Comparison of ENCODE assay signal across 23 mouse cellular contexts in the genomic region with DNA sequence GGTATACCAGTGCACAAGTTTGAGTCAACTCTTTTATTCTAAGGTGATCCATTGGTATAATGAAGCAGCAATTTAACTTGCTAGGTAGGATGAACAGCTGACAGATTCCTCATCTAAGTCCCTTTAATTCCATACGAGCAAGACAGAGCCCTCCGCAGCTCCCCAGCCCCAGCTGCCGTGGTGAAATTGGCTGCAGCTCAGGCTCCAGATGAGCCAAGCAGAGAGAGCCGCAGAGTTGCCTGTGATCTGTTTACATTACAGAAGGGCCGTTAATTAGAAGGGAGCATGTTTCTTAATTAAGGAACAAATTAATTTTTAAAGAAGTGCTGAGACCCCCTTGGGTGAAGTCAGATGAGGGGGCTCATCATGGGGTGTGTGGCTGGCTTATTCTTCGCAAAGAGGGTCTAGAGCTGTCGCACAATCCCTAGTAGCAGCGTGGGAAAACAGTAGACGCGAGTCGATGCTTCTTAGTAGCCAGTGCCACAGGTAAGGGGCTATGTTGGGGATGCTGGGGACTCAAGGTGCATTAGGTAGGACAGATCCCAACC.
DNase-seq lines count a peak whose midpoint lies in the region; ATAC-seq and TF ChIP-seq lines count a peak whose summit lies in the region.
"Had no signal": no experiment of that assay in that cellular context is flagged by ENCODE, and none has a peak within 500 bp of the region (broad histone marks: within the 10 kb centered on the region; RNA-seq: fewer than 3 reads in every experiment).

No protein-coding gene starts in this region.

- WGBS in forebrain, embryonic 12.5 days, result 76% methylated on average over 11 of the region's 11 CpGs
- 81% methylated on average over 11 of the region's 11 CpGs for WGBS in forebrain, embryonic 11.5 days
- WGBS in hindbrain, embryonic 16.5 days, result 48% methylated on average over 11 of the region's 11 CpGs
- WGBS in hindbrain, embryonic 11.5 days, result 87% methylated on average over 11 of the region's 11 CpGs
- WGBS in midbrain, postnatal 0 days, result 72% methylated on average over 11 of the region's 11 CpGs
- 64% methylated on average over 11 of the region's 11 CpGs for WGBS in midbrain, embryonic 15.5 days
- 50% methylated on average over 11 of the region's 11 CpGs for WGBS in neural tube, embryonic 15.5 days

- peak; percentile 33; the same call in 1 of the 2 replicates for ATAC-seq in forebrain, embryonic 12.5 days (ENCODE audit: low FRiP score)
- ATAC-seq in forebrain, embryonic 11.5 days (replicated peaks; ENCODE audit: low FRiP score), result no peak
- peak; percentile 74 for ATAC-seq in hindbrain, embryonic 16.5 days
- ATAC-seq in hindbrain, embryonic 11.5 days (ENCODE audit: low FRiP score), result no peak
- no peak for ATAC-seq in midbrain, postnatal 0 days (ENCODE audit: low FRiP score)
- no peak for ATAC-seq in midbrain, embryonic 15.5 days (replicated peaks)
- no peak; the same call in 1 of the 2 replicates for ATAC-seq in neural tube, embryonic 15.5 days (ENCODE audit: low FRiP score)
- ATAC-seq: liver, postnatal 0 days had no signal

- no peaks in the 10 kb centered on the region for H3K4me1 ChIP-seq in forebrain, embryonic 12.5 days
- no peaks in the 10 kb centered on the region for H3K4me1 ChIP-seq in forebrain, embryonic 11.5 days (replicated peaks; ENCODE audit: control insufficient read depth, insufficient read depth, low read length)
- no peaks in the 10 kb centered on the region; the same call in 1 of the 2 replicates for H3K4me1 ChIP-seq in hindbrain, embryonic 16.5 days (ENCODE audit: control insufficient read depth, insufficient read depth, low read depth, low read length)
- H3K4me1 ChIP-seq in hindbrain, embryonic 11.5 days (replicated peaks; ENCODE audit: control insufficient read depth, insufficient read depth, low read length), result no peaks in the 10 kb centered on the region
- no peaks in the 10 kb centered on the region for H3K4me1 ChIP-seq in midbrain, postnatal 0 days (ENCODE audit: insufficient read depth, low read length)
- no peaks in the 10 kb centered on the region for H3K4me1 ChIP-seq in midbrain, embryonic 15.5 days
- peaks cover 9% of the 10 kb centered on the region for H3K4me1 ChIP-seq in neural tube, embryonic 15.5 days
- H3K4me1 ChIP-seq: embryonic facial prominence, embryonic 15.5 days; heart, embryonic 10.5 days; limb, embryonic 12.5 days had no signal

- DNase-seq in forebrain, embryonic 11.5 days (ENCODE audit: low spot score), result no peak
- DNase-seq in hindbrain, embryonic 11.5 days (ENCODE audit: low spot score), result no peak
- DNase-seq in midbrain, postnatal 0 days (ENCODE audit: low spot score), result peak; percentile 58
- DNase-seq: adrenal gland, postnatal 14 days; cerebellum, adult 8-10 months; gastrocnemius, postnatal 10 days; heart, postnatal 4 days; kidney, adult 2 months; liver, postnatal 0 days; lung, postnatal 10 days; retina, postnatal 1 day; thymus, adult 2 months; thymus, postnatal 4 days had no signal

- H3K4me3 ChIP-seq in forebrain, embryonic 12.5 days (replicated peaks), result no peak overlapping the region
- no peak overlapping the region for H3K4me3 ChIP-seq in forebrain, embryonic 11.5 days (ENCODE audit: low read depth, low read length)
- no peak overlapping the region for H3K4me3 ChIP-seq in hindbrain, embryonic 16.5 days (ENCODE audit: low read length)
- no peak overlapping the region for H3K4me3 ChIP-seq in hindbrain, embryonic 11.5 days (ENCODE audit: low read depth, low read length)
- no peak overlapping the region for H3K4me3 ChIP-seq in midbrain, postnatal 0 days (ENCODE audit: low read depth, low read length)
- no peak overlapping the region for H3K4me3 ChIP-seq in midbrain, embryonic 15.5 days
- no peak overlapping the region for H3K4me3 ChIP-seq in neural tube, embryonic 15.5 days (replicated peaks)
- H3K4me3 ChIP-seq: embryonic facial prominence, embryonic 15.5 days; heart, embryonic 10.5 days; limb, embryonic 12.5 days had no signal

- H3K9me3 ChIP-seq in forebrain, embryonic 12.5 days, result no peaks in the 10 kb centered on the region
- H3K9me3 ChIP-seq in forebrain, embryonic 11.5 days (ENCODE audit: control insufficient read depth, low read length), result no peaks in the 10 kb centered on the region
- H3K9me3 ChIP-seq in hindbrain, embryonic 16.5 days (ENCODE audit: control insufficient read depth, low read length), result peaks cover 2% of the 10 kb centered on the region; the same call in 1 of the 2 replicates
- H3K9me3 ChIP-seq in hindbrain, embryonic 11.5 days (ENCODE audit: control insufficient read depth, low read length), result no peaks in the 10 kb centered on the region
- no peaks in the 10 kb centered on the region for H3K9me3 ChIP-seq in midbrain, postnatal 0 days (ENCODE audit: low read length)
- no peaks in the 10 kb centered on the region for H3K9me3 ChIP-seq in midbrain, embryonic 15.5 days
- no peaks in the 10 kb centered on the region for H3K9me3 ChIP-seq in neural tube, embryonic 15.5 days (replicated peaks)
- H3K9me3 ChIP-seq: embryonic facial prominence, embryonic 15.5 days; heart, embryonic 10.5 days; limb, embryonic 12.5 days had no signal

- TF ChIP-seq CTCF in midbrain, postnatal 0 days (IDR thresholded peaks at IDR 0.05), result no peak

- H3K9ac ChIP-seq in forebrain, embryonic 12.5 days, result no peak overlapping the region
- no peak overlapping the region for H3K9ac ChIP-seq in forebrain, embryonic 11.5 days (ENCODE audit: low read length)
- no peak overlapping the region for H3K9ac ChIP-seq in hindbrain, embryonic 16.5 days (ENCODE audit: low read depth, low read length)
- H3K9ac ChIP-seq in hindbrain, embryonic 11.5 days (ENCODE audit: low read depth, low read length), result no peak overlapping the region
- no peak overlapping the region for H3K9ac ChIP-seq in midbrain, postnatal 0 days (replicated peaks; ENCODE audit: low read length, poor library complexity, severe bottlenecking)
- H3K9ac ChIP-seq in midbrain, embryonic 15.5 days, result no peak overlapping the region
- no peak overlapping the region for H3K9ac ChIP-seq in neural tube, embryonic 15.5 days (replicated peaks)
- H3K9ac ChIP-seq: embryonic facial prominence, embryonic 15.5 days; limb, embryonic 12.5 days; liver, postnatal 0 days had no signal

- no peaks in the 10 kb centered on the region for H3K27me3 ChIP-seq in forebrain, embryonic 12.5 days
- H3K27me3 ChIP-seq in forebrain, embryonic 11.5 days (ENCODE audit: control insufficient read depth, insufficient read depth, low read length), result no peaks in the 10 kb centered on the region
- no peaks in the 10 kb centered on the region for H3K27me3 ChIP-seq in hindbrain, embryonic 16.5 days (replicated peaks; ENCODE audit: control insufficient read depth, insufficient read depth, low read length)
- no peaks in the 10 kb centered on the region for H3K27me3 ChIP-seq in hindbrain, embryonic 11.5 days (ENCODE audit: control insufficient read depth, insufficient read depth, low read length)
- H3K27me3 ChIP-seq in midbrain, postnatal 0 days (ENCODE audit: insufficient read depth, low read length), result no peaks in the 10 kb centered on the region
- no peaks in the 10 kb centered on the region for H3K27me3 ChIP-seq in midbrain, embryonic 15.5 days (replicated peaks)
- no peaks in the 10 kb centered on the region for H3K27me3 ChIP-seq in neural tube, embryonic 15.5 days (replicated peaks)
- H3K27me3 ChIP-seq: embryonic facial prominence, embryonic 15.5 days; limb, embryonic 12.5 days had no signal

- H3K4me2 ChIP-seq in forebrain, embryonic 12.5 days, result no peak overlapping the region
- H3K4me2 ChIP-seq in forebrain, embryonic 11.5 days (ENCODE audit: low read depth, low read length, severe bottlenecking), result no peak overlapping the region
- H3K4me2 ChIP-seq in hindbrain, embryonic 16.5 days (ENCODE audit: low read length), result peak overlapping the region; percentile 6; the same call in 1 of the 2 replicates
- H3K4me2 ChIP-seq in hindbrain, embryonic 11.5 days (replicated peaks; ENCODE audit: low read depth, low read length), result no peak overlapping the region
- no peak overlapping the region for H3K4me2 ChIP-seq in midbrain, postnatal 0 days (ENCODE audit: low read depth, low read length, poor library complexity, severe bottlenecking)
- H3K4me2 ChIP-seq in midbrain, embryonic 15.5 days, result no peak overlapping the region
- H3K4me2 ChIP-seq in neural tube, embryonic 15.5 days, result peak overlapping the region; percentile 28; the same call in 1 of the 2 replicates
- H3K4me2 ChIP-seq: embryonic facial prominence, embryonic 15.5 days; limb, embryonic 12.5 days; liver, embryonic 11.5 days had no signal

- no peak overlapping the region for H3K27ac ChIP-seq in forebrain, embryonic 12.5 days
- H3K27ac ChIP-seq in forebrain, embryonic 11.5 days (ENCODE audit: low read depth, low read length), result no peak overlapping the region
- no peak overlapping the region for H3K27ac ChIP-seq in hindbrain, embryonic 16.5 days (ENCODE audit: low read depth, low read length)
- H3K27ac ChIP-seq in hindbrain, embryonic 11.5 days (ENCODE audit: low read depth, low read length), result no peak overlapping the region
- H3K27ac ChIP-seq in midbrain, postnatal 0 days (ENCODE audit: low read depth, low read length), result no peak overlapping the region
- H3K27ac ChIP-seq in midbrain, embryonic 15.5 days, result no peak overlapping the region
- peak overlapping the region; percentile 45 for H3K27ac ChIP-seq in neural tube, embryonic 15.5 days (replicated peaks)
- H3K27ac ChIP-seq: embryonic facial prominence, embryonic 15.5 days; heart, embryonic 10.5 days; kidney, postnatal 0 days; limb, embryonic 12.5 days; stomach, postnatal 0 days had no signal

- H3K36me3 ChIP-seq in forebrain, embryonic 12.5 days (replicated peaks), result no peaks in the 10 kb centered on the region
- no peaks in the 10 kb centered on the region for H3K36me3 ChIP-seq in forebrain, embryonic 11.5 days (ENCODE audit: control insufficient read depth, insufficient read depth, low read length)
- no peaks in the 10 kb centered on the region for H3K36me3 ChIP-seq in hindbrain, embryonic 16.5 days (ENCODE audit: control insufficient read depth, insufficient read depth, low read length)
- no peaks in the 10 kb centered on the region for H3K36me3 ChIP-seq in hindbrain, embryonic 11.5 days (ENCODE audit: control insufficient read depth, insufficient read depth, low read length)
- no peaks in the 10 kb centered on the region for H3K36me3 ChIP-seq in midbrain, postnatal 0 days (ENCODE audit: insufficient read depth, low read length)
- no peaks in the 10 kb centered on the region for H3K36me3 ChIP-seq in midbrain, embryonic 15.5 days (replicated peaks)
- no peaks in the 10 kb centered on the region for H3K36me3 ChIP-seq in neural tube, embryonic 15.5 days
- H3K36me3 ChIP-seq: embryonic facial prominence, embryonic 15.5 days; heart, embryonic 10.5 days; limb, embryonic 12.5 days had no signal

Comparison
In these comparisons a context has a peak if more than half of its experiments do, and no peak if none do; other contexts are left out.
1. ATAC-seq: peak in forebrain, embryonic 12.5 days (single experiment) and hindbrain, embryonic 16.5 days (single experiment); none in forebrain, embryonic 11.5 days (single experiment), hindbrain, embryonic 11.5 days (single experiment), midbrain, postnatal 0 days (single experiment), midbrain, embryonic 15.5 days (single experiment) and neural tube, embryonic 15.5 days (single experiment).
2. H3K4me2 ChIP-seq: peak in hindbrain, embryonic 16.5 days (single experiment) and neural tube, embryonic 15.5 days (single experiment); none in forebrain, embryonic 12.5 days (single experiment), forebrain, embryonic 11.5 days (single experiment), hindbrain, embryonic 11.5 days (single experiment), midbrain, postnatal 0 days (single experiment) and midbrain, embryonic 15.5 days (single experiment).